ENCODE assay signal across 10 mouse cellular contexts in genomic region chrX:73675231-73675630, GRCm38 (mm10). TPM values are rescaled to one million over a fixed set of nuclear protein-coding genes. Genes with fewer than 3 reads are reported as not detected.
DNase-seq lines count a peak whose midpoint lies in the region; ATAC-seq and TF ChIP-seq lines count a peak whose summit lies in the region.
"Had no signal": no experiment of that assay in that cellular context is flagged by ENCODE, and none has a peak within 500 bp of the region (broad histone marks: within the 10 kb centered on the region; RNA-seq: fewer than 3 reads in every experiment).

No protein-coding gene starts in this region.

- peak overlapping the region; percentile 95; the same call in 1 of the 2 replicates for H3K9ac ChIP-seq in heart, adult 2 months (ENCODE audit: low read depth, low read length)
- H3K9ac ChIP-seq in limb, embryonic 11.5 days (ENCODE audit: low read length) = no peak overlapping the region

- WGBS in heart, adult 2 months = 46% methylated on average over 2 of the region's 2 CpGs
- WGBS in limb, embryonic 11.5 days = 67% methylated on average over 2 of the region's 2 CpGs

- ATAC-seq in limb, embryonic 11.5 days (ENCODE audit: insufficient number of reproducible peaks, low FRiP score, low TSS enrichment, low read depth) = no peak

- no peak overlapping the region; the same call in 1 of the 2 replicates for H3K27ac ChIP-seq in heart, adult 2 months
- H3K27ac ChIP-seq in limb, embryonic 11.5 days (replicated peaks; ENCODE audit: low read depth, low read length) = no peak overlapping the region

- H3K4me2 ChIP-seq in limb, embryonic 11.5 days (ENCODE audit: low read depth, severe bottlenecking) = peak overlapping the region; percentile 66; the same call in 1 of the 2 replicates

- no peaks in the 10 kb centered on the region for H3K79me2 ChIP-seq in heart, adult 2 months (replicated peaks; ENCODE audit: control insufficient read depth, insufficient read depth, low read length)

- H3K4me1 ChIP-seq in heart, adult 2 months (ENCODE audit: control insufficient read depth, insufficient read depth, low read length) = peaks cover 4% of the 10 kb centered on the region
- no peaks in the 10 kb centered on the region for H3K4me1 ChIP-seq in limb, embryonic 11.5 days (ENCODE audit: control insufficient read depth, insufficient read depth, low read length)

- no peak for TF ChIP-seq CTCF in heart, adult 2 months (IDR thresholded peaks at IDR 0.05)

- H3K27me3 ChIP-seq in heart, adult 2 months (ENCODE audit: control insufficient read depth, insufficient read depth, low read length) = no peaks in the 10 kb centered on the region
- 0 out of 2 replicates have a peak, but pooled peaks cover 2% of the 10 kb centered on the region for H3K27me3 ChIP-seq in limb, embryonic 11.5 days (ENCODE audit: control insufficient read depth, insufficient read depth, low read length)
- H3K27me3 ChIP-seq: CH12.LX had no signal

- DNase-seq in heart, adult 2 months = no peak
- DNase-seq in heart, postnatal 36 days = no peak
- peak; percentile 26 for DNase-seq in right cerebral cortex, postnatal 25 days
- no peak for DNase-seq in right cerebral cortex, postnatal 36 days (ENCODE audit: low spot score in 2 of 2)
- no peak for DNase-seq in limb, embryonic 11.5 days (ENCODE audit: low spot score)
- DNase-seq in thymus, postnatal 0 days (ENCODE audit: low spot score) = no peak
- no peak for DNase-seq in left cerebral cortex, adult 9 months (ENCODE audit: low spot score in 2 of 2)
- DNase-seq in cerebellum, postnatal 25 days = no peak
- DNase-seq: heart, postnatal 14 days had no signal

- intact Hi-C loops in heart, adult 2 months (cut with DNase I) = loop anchor here (2.0 kb wide), 1 partner anchor 16 kb away; no protein-coding TSS in a partner anchor
- intact Hi-C loops in heart, postnatal 36 days (cut with DNase I) = loop anchor here (10.0 kb wide), 1 partner anchor 410 kb away; no protein-coding TSS in a partner anchor

- no peak for TF ChIP-seq EP300 in heart, adult 2 months (IDR thresholded peaks at IDR 0.05; ENCODE audit: insufficient read depth, low read depth, low read length)

- peaks cover 2% of the 10 kb centered on the region; the same call in 1 of the 2 replicates for H3K36me3 ChIP-seq in heart, adult 2 months (ENCODE audit: control insufficient read depth, insufficient read depth, low read length)
- no peaks in the 10 kb centered on the region for H3K36me3 ChIP-seq in limb, embryonic 11.5 days (ENCODE audit: control insufficient read depth, insufficient read depth, low read length)

- no peaks in the 10 kb centered on the region for H3K9me3 ChIP-seq in limb, embryonic 11.5 days (ENCODE audit: control insufficient read depth, low read length)

- peak overlapping the region; percentile 57; the same call in 1 of the 2 replicates for H3K4me3 ChIP-seq in heart, adult 2 months
- no peak overlapping the region for H3K4me3 ChIP-seq in limb, embryonic 11.5 days (ENCODE audit: low read depth, low read length)

- TF ChIP-seq POLR2A in heart, adult 2 months (IDR thresholded peaks at IDR 0.05; ENCODE audit: insufficient read depth, low read depth, low read length) = no peak

RNA-seq across cellular contexts. Expression of gene Slc6a8, which starts 2.3 kb away (rescaled TPM):
- 100 to 1,000 TPM; 155 to 179 TPM for total RNA-seq in heart, adult 2 months (2021)
- 155 and 205 TPM in 2 replicates for polyA plus RNA-seq in heart, adult 2 months (2012; rRNA removed)
- total RNA-seq in heart, postnatal 36 days (2021) = 100 to 1,000 TPM; 130 to 145 TPM
- polyA plus RNA-seq in limb, embryonic 11.5 days (2014; fragmentation: Nextera tagmentation; extraction: Ambion mirVana) = 7.7 and 8.3 TPM in 2 replicates
- 5.1 TPM in 2 replicates for polyA plus RNA-seq in thymus, postnatal 0 days (2015; fragmentation: Nextera tagmentation; extraction: Ambion mirVana)

RNA-seq across cellular contexts. Expression of gene Pnck, which starts 15.3 kb away (rescaled TPM):
- total RNA-seq in heart, adult 2 months (2021) = 1 to 10 TPM; 6.5 to 8.0 TPM
- 15.8 and 20.4 TPM in 2 replicates for polyA plus RNA-seq in heart, adult 2 months (2012; rRNA removed)
- 1 to 10 TPM; 5.1 to 7.1 TPM for total RNA-seq in heart, postnatal 36 days (2021)
- 12.3 and 13.1 TPM in 2 replicates for polyA plus RNA-seq in limb, embryonic 11.5 days (2014; fragmentation: Nextera tagmentation; extraction: Ambion mirVana)
- polyA plus RNA-seq in thymus, postnatal 0 days (2015; fragmentation: Nextera tagmentation; extraction: Ambion mirVana) = 5.4 and 6.4 TPM in 2 replicates
- total RNA-seq: CH12.LX had no signal

RNA-seq across cellular contexts. Expression of gene Dusp9, which starts 36.0 kb away (rescaled TPM):
- total RNA-seq in heart, adult 2 months (2021) = not detected
- polyA plus RNA-seq in heart, adult 2 months (2012; rRNA removed) = 0.04 TPM in 1 of 2 replicates, not detected in the other
- not detected for total RNA-seq in heart, postnatal 36 days (2021)
- 22.0 and 28.4 TPM in 2 replicates for polyA plus RNA-seq in limb, embryonic 11.5 days (2014; fragmentation: Nextera tagmentation; extraction: Ambion mirVana)
- 0.35 and 0.46 TPM in 2 replicates for polyA plus RNA-seq in thymus, postnatal 0 days (2015; fragmentation: Nextera tagmentation; extraction: Ambion mirVana)
- total RNA-seq: heart, postnatal 14 days had no signal

RNA-seq across cellular contexts. Expression of gene Bcap31, which starts 40.7 kb away (rescaled TPM):
- 10 to 100 TPM; 71.8 to 79.5 TPM for total RNA-seq in heart, adult 2 months (2021)
- 43.1 and 70.9 TPM in 2 replicates for polyA plus RNA-seq in heart, adult 2 months (2012; rRNA removed)
- total RNA-seq in heart, postnatal 36 days (2021) = 10 to 100 TPM; 74.2 to 83.4 TPM
- polyA plus RNA-seq in limb, embryonic 11.5 days (2014; fragmentation: Nextera tagmentation; extraction: Ambion mirVana) = 162 and 164 TPM in 2 replicates
- polyA plus RNA-seq in thymus, postnatal 0 days (2015; fragmentation: Nextera tagmentation; extraction: Ambion mirVana) = 292 and 314 TPM in 2 replicates

RNA-seq across cellular contexts. Expression of gene Abcd1, which starts 41.2 kb away (rescaled TPM):
- 10 to 100 TPM; 25.4 to 29.7 TPM for total RNA-seq in heart, adult 2 months (2021)
- polyA plus RNA-seq in heart, adult 2 months (2012; rRNA removed) = 32.9 and 35.3 TPM in 2 replicates
- 10 to 100 TPM; 29.6 to 33.6 TPM for total RNA-seq in heart, postnatal 36 days (2021)
- 8.5 and 10.0 TPM in 2 replicates for polyA plus RNA-seq in limb, embryonic 11.5 days (2014; fragmentation: Nextera tagmentation; extraction: Ambion mirVana)
- 29.4 and 34.3 TPM in 2 replicates for polyA plus RNA-seq in thymus, postnatal 0 days (2015; fragmentation: Nextera tagmentation; extraction: Ambion mirVana)

Comparison
In these comparisons a context has a peak if more than half of its experiments do, and no peak if none do; other contexts are left out.
1. RNA of gene Slc6a8, which starts 2.3 kb away (polyA plus RNA-seq): 155 to 205 TPM in heart, adult 2 months; 7.7 to 8.3 TPM in limb, embryonic 11.5 days and 5.1 TPM in thymus, postnatal 0 days; every median in the first group is over 10 times any median in the second.
2. RNA of gene Dusp9, which starts 36.0 kb away (polyA plus RNA-seq): 22.0 to 28.4 TPM in limb, embryonic 11.5 days; 0.35 to 0.46 TPM in thymus, postnatal 0 days and 0.04 TPM in heart, adult 2 months; every median in the first group is over 10 times any median in the second.